In genomic region chr1:40325711-40326327, GRCm38 (mm10) we compare ENCODE assay signal across 8 mouse cellular contexts. TPM values are rescaled to one million over a fixed set of nuclear protein-coding genes. Genes with fewer than 3 reads are reported as not detected.
A peak's percentile ranks its signal among the peaks of the same experiment; 100 is the strongest.
DNase-seq lines count a peak whose midpoint lies in the region; ATAC-seq and TF ChIP-seq lines count a peak whose summit lies in the region.

No protein-coding gene starts in this region.

- H3K27ac ChIP-seq in lung, embryonic 15.5 days: no peak overlapping the region
- H3K27ac ChIP-seq in embryonic fibroblast, embryonic 13.5 days (ENCODE audit: insufficient read depth, low read length): 0 out of 2 replicates have a peak overlapping the region, but pooled peaks have one; percentile 84
- no peak overlapping the region for H3K27ac ChIP-seq in limb, embryonic 11.5 days (replicated peaks; ENCODE audit: low read depth, low read length)

- DNase-seq in lung, postnatal 25 days (ENCODE audit: low spot score): no peak
- DNase-seq in limb, embryonic 11.5 days (ENCODE audit: low spot score): peak; percentile 61
- peak; percentile 25 for DNase-seq in retina, embryonic 14.5 days (ENCODE audit: low spot score)
- DNase-seq in layer of hippocampus, adult 11-12 months (ENCODE audit: low spot score): no peak
- no peak for DNase-seq in ovary, postnatal 10 days (ENCODE audit: low spot score)

- H3K4me2 ChIP-seq in lung, embryonic 15.5 days: peak overlapping the region; percentile 92
- peak overlapping the region; percentile 66 for H3K4me2 ChIP-seq in limb, embryonic 11.5 days (ENCODE audit: low read depth, severe bottlenecking)

- peak overlapping the region; percentile 50 for H3K4me3 ChIP-seq in lung, embryonic 15.5 days
- H3K4me3 ChIP-seq in embryonic fibroblast, embryonic 13.5 days (ENCODE audit: insufficient read depth, low read length): peak overlapping the region; percentile 65
- H3K4me3 ChIP-seq in limb, embryonic 11.5 days (ENCODE audit: low read depth, low read length): peak overlapping the region; percentile 28

- peak overlapping the region; percentile 46 for H3K9ac ChIP-seq in lung, embryonic 15.5 days
- H3K9ac ChIP-seq in limb, embryonic 11.5 days (ENCODE audit: low read length): peak overlapping the region; percentile 44

- peaks cover 3% of the 10 kb centered on the region; the same call in 1 of the 2 replicates for H3K27me3 ChIP-seq in lung, embryonic 15.5 days
- H3K27me3 ChIP-seq in limb, embryonic 11.5 days (ENCODE audit: control insufficient read depth, insufficient read depth, low read length): peaks cover 16% of the 10 kb centered on the region

- 4% methylated on average over 29 of the region's 29 CpGs for WGBS in lung, embryonic 15.5 days
- 1% methylated on average over 29 of the region's 29 CpGs for WGBS in limb, embryonic 11.5 days

- H3K4me1 ChIP-seq in lung, embryonic 15.5 days: peaks cover 17% of the 10 kb centered on the region
- no peaks in the 10 kb centered on the region; the same call in 1 of the 2 replicates for H3K4me1 ChIP-seq in embryonic fibroblast, embryonic 13.5 days (ENCODE audit: control insufficient read depth, insufficient read depth, low read length)
- H3K4me1 ChIP-seq in limb, embryonic 11.5 days (ENCODE audit: control insufficient read depth, insufficient read depth, low read length): peaks cover 12% of the 10 kb centered on the region; the same call in 1 of the 2 replicates

- ATAC-seq in lung, embryonic 15.5 days (ENCODE audit: borderline replicate concordance, extremely low read depth, low FRiP score, low TSS enrichment): no peak
- ATAC-seq in limb, embryonic 11.5 days (ENCODE audit: insufficient number of reproducible peaks, low FRiP score, low TSS enrichment, low read depth): no peak
- ATAC-seq in CD4-positive, CD25-positive, alpha-beta regulatory T cell, adult 4 months: no peak

- no peak for TF ChIP-seq CTCF in embryonic fibroblast, embryonic 13.5 days (IDR thresholded peaks at IDR 0.05; ENCODE audit: borderline replicate concordance, insufficient read depth, low read length)

- no peaks in the 10 kb centered on the region for H3K9me3 ChIP-seq in lung, embryonic 15.5 days
- H3K9me3 ChIP-seq in limb, embryonic 11.5 days (ENCODE audit: control insufficient read depth, low read length): no peaks in the 10 kb centered on the region

- peak; percentile 43 for TF ChIP-seq POLR2A in embryonic fibroblast, embryonic 13.5 days (IDR thresholded peaks at IDR 0.05; ENCODE audit: low read depth, low read length)

- no peaks in the 10 kb centered on the region for H3K36me3 ChIP-seq in lung, embryonic 15.5 days
- no peaks in the 10 kb centered on the region for H3K36me3 ChIP-seq in limb, embryonic 11.5 days (ENCODE audit: control insufficient read depth, insufficient read depth, low read length)

RNA-seq across cellular contexts. Expression of gene Il1rl2, which starts 1.4 kb away (rescaled TPM):
- polyA plus RNA-seq in lung, embryonic 15.5 days (2015; fragmentation: Nextera tagmentation; extraction: Ambion mirVana): 11.1 and 13.0 TPM in 2 replicates
- polyA plus RNA-seq in embryonic fibroblast, embryonic 13.5 days (2011; ENCODE audit: insufficient read length, low read depth, missing spikeins): 32.5 and 48.1 TPM in 2 replicates
- polyA plus RNA-seq in limb, embryonic 11.5 days (2014; fragmentation: Nextera tagmentation; extraction: Ambion mirVana): 0.88 and 1.1 TPM in 2 replicates
- polyA plus RNA-seq in CD4-positive, CD25-positive, alpha-beta regulatory T cell, adult 4 months (2017; shearing (Covaris generic)): 1 to 10 TPM; 1.4 to 2.0 TPM

Comparison
In these comparisons a context has a peak if more than half of its experiments do, and no peak if none do; other contexts are left out.
1. DNase-seq: peak in limb, embryonic 11.5 days (single experiment) and retina, embryonic 14.5 days (single experiment); none in lung, postnatal 25 days (single experiment), layer of hippocampus, adult 11-12 months (single experiment) and ovary, postnatal 10 days (single experiment).
2. Peak in every context shown above with its lines, with median percentiles within 50 percentile points of each other: H3K4me3 ChIP-seq.